Mouse (Mus musculus) megakaryocyte, embryonic 14.5 days (primary cell): ENCODE measurements at regions not wholly inside any gene's neighbourhood (a gene's known extent, or its start where the extent isn't known, plus 50 kb on each side); places are given as distances from the start of the nearest gene placed in this dataset.

ENCODE experiments used
- H3K27me3 ChIP-seq: replicated peaks from 2 replicates; pipeline ENCODE3; 2012; ENCODE audit warnings: inconsistent platforms
- H3K36me3 ChIP-seq: replicated peaks from 2 replicates; pipeline ENCODE3; 2012; ENCODE audit warnings: low read length, inconsistent platforms, mixed read lengths
- H3K4me1 ChIP-seq: 2 replicates; pipeline ENCODE4 v1.6.1; 2012; ENCODE audit warnings: inconsistent platforms
- H3K4me3 ChIP-seq: replicated peaks from 2 replicates; pipeline ENCODE3; 2012; ENCODE audit warnings: moderate library complexity, mild to moderate bottlenecking, inconsistent platforms
- H3K9me3 ChIP-seq: 2 replicates; pipeline ENCODE4 v1.6.1; 2012; ENCODE audit warnings: inconsistent platforms
- FLI1 ChIP-seq: IDR thresholded peaks from 2 replicates; pipeline ENCODE4 v1.6.1; 2012; ENCODE audit warnings: low read length, inconsistent platforms, mixed read lengths
- GATA1 ChIP-seq: IDR thresholded peaks from 3 replicates; pipeline ENCODE4 v1.6.1; 2012; ENCODE audit warnings: mixed read lengths, low read length, inconsistent platforms, borderline replicate concordance

DNA sequence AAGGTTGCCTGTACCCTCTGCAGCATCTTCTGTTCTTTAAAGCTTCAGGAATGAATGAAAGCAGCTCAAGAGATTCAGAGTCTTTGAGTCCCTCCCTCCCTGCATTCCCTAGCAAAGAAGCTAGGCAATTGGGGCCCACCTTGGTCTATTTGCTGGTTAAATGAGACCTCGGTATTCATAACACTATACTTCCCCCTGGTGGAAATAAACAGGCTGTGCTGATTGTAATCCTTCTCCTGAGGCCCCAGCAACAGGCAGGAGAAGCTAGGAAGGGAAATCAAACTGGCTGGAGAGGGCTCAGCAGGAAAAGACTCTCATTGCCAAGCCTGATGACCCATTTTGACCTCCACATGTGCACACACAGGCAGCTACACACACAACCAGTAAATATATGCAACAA is 137.1 kb downstream of the Sh3bp4 start:
- no peaks in the 10 kb centered on the region for H3K36me3 ChIP-seq
- H3K4me3 ChIP-seq: no peak overlapping the region
- TF ChIP-seq FLI1 (no peak), GATA1 (no peak)
- H3K9me3 ChIP-seq: peaks cover 10% of the 10 kb centered on the region
- H3K27me3 ChIP-seq: no peaks in the 10 kb centered on the region
- H3K4me1 ChIP-seq: no peaks in the 10 kb centered on the region

DNA sequence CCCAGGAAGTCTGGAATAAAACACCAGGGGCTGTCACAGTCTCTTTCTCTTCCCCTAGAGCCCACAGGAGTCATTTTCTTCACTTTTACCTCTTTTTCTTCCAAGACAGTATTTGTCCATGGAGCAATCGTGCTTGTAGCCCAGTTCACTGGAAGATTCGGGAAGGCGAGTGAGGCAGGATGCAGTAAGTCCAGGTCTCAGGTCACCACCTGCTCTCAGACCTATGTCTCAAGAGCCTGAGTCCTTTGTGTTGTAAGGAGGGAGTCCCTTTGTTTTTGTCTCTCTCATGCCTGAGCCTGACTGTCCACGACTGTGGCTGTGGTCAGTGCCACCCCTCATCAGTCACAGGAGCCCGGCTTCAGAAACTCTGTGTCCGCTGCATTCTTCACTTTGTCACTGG is 140.9 kb downstream of the Sh3bp4 start:
- Histone ChIP-seq H3K36me3 (no peaks in the 10 kb centered on the region), H3K9me3 (peaks cover 24% of the 10 kb centered on the region), H3K27me3 (no peaks in the 10 kb centered on the region), H3K4me3 (no peak overlapping the region), H3K4me1 (no peaks in the 10 kb centered on the region)
- TF ChIP-seq FLI1 (no peak), GATA1 (no peak)

DNA sequence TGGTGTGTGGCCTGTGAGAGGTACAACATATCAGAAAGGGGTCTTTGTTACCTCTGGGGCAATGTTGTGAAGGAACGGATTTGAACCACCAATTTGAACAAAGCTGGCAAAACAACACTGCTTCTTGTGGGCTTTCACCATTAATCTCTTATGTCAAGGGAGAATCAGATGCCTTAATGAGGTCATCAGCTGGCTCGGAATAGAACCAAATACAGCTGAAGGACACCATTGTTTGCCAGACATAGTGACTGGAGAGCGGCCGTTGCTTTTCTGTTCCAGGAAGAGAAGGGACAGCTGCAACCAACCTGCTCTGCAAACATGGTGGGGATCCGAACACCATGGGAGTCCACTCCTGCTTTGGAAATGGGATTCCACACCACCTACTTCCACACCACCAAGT is 158.2 kb downstream of the Sh3bp4 start:
- H3K4me3 ChIP-seq: no peak overlapping the region
- peaks cover 2% of the 10 kb centered on the region for H3K27me3 ChIP-seq
- TF ChIP-seq GATA1 (no peak), FLI1 (no peak)
- H3K4me1 ChIP-seq: no peaks in the 10 kb centered on the region
- H3K36me3 ChIP-seq: no peaks in the 10 kb centered on the region
- 0 out of 2 replicates have a peak, but pooled peaks cover 3% of the 10 kb centered on the region for H3K9me3 ChIP-seq

DNA sequence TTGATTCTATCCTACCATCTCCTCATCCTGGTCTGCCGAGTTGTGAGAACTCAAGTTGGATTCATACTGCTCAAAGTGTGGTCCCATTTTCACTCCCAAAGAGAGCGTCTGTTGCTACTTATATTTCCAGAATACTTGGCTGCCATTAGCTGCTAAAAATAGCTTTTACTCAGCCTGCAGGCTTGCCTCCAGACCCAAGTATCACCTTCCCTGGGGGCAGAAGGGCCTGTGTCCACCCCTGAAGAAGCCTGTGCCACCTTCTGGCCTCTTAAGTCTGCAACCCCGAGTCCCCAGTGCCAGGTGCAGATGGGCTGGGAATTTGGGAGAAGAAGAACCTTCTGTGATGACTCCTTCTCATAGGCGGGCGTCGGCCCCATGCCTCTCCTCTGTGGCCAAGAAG is 161.5 kb downstream of the Sh3bp4 start:
- no peak for TF ChIP-seq GATA1
- H3K27me3 ChIP-seq: peaks cover 4% of the 10 kb centered on the region
- no peaks in the 10 kb centered on the region for H3K36me3 ChIP-seq
- peaks cover 3% of the 10 kb centered on the region; the same call in 1 of the 2 replicates for H3K4me1 ChIP-seq
- H3K9me3 ChIP-seq: 0 out of 2 replicates have a peak, but pooled peaks cover 3% of the 10 kb centered on the region
- H3K4me3 ChIP-seq: no peak overlapping the region

DNA sequence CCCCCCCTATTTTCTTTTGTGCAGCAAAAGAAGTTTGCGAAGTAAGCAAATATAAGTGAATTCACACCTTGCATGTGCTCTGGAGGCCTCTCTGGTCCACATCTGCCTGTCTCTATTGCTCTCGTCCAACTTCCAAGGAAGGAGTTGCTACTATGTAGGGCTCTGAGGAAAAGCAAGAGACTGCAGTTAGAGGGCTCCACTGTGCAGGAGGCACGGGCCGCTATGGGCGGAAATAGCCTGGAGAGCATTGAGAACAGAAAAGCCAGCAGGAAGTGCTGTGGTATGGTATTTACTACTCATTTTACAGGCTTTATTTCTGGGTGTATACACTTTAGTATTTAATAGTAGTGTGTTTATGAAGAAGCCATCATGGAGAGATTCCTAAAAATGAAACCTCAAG is 162.2 kb downstream of the Sh3bp4 start:
- 0 out of 2 replicates have a peak, but pooled peaks cover 3% of the 10 kb centered on the region for H3K9me3 ChIP-seq
- TF ChIP-seq FLI1 (no peak), GATA1 (no peak)

DNA sequence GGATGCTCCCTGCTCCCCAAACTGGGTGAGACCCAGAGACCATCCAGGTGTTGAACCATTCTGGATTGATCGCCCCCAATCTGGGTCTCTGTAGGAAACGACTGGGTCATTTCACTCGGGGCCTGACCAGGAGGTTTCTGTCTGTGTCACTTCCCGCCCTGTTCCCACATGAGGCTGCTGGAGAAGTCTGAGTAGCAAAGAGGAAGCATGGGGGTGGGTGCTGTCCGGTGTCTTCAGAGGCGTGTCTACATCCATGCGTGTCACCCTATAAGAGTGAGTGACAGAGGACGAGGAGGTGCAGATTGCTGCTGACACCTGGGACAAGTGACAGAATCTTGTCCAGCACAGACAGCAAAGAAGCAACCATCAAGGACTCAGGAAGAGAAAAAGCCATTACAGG is 164.7 kb downstream of the Sh3bp4 start:
- Histone ChIP-seq H3K4me1 (peaks cover 3% of the 10 kb centered on the region; the same call in 1 of the 2 replicates), H3K36me3 (no peaks in the 10 kb centered on the region), H3K27me3 (peaks cover 4% of the 10 kb centered on the region), H3K9me3 (no peaks in the 10 kb centered on the region), H3K4me3 (no peak overlapping the region)
- TF ChIP-seq FLI1 (no peak), GATA1 (no peak)

More for the DNA sequence above, 162.2 kb downstream of the Sh3bp4 start:
- H3K4me1 ChIP-seq: peaks cover 3% of the 10 kb centered on the region; the same call in 1 of the 2 replicates
- H3K4me3 ChIP-seq: no peak overlapping the region
- H3K36me3 ChIP-seq: no peaks in the 10 kb centered on the region
- H3K27me3 ChIP-seq: peaks cover 4% of the 10 kb centered on the region

DNA sequence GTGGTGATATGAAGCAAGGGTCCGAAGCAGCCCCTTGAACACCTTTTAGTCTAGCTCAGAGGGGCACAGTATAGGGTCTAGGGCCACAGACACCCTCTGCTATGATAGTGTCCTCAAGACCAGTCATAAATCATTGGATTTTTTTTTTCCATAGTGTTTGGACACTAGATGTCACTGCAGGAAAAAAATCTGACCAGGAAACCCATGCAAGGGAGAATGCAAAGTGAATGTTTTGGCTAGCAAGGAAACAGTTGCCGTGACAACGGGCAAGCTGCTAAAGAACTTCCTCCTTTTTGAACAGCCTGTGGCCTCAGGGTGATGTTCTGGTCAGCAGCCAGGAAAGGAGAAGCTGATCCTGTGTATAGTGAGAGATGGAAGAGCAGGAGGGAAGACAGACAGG is 165.1 kb downstream of the Sh3bp4 start:
- TF ChIP-seq FLI1: no peak
- TF ChIP-seq GATA1: no peak
- Histone ChIP-seq H3K27me3 (peaks cover 4% of the 10 kb centered on the region), H3K4me1 (peaks cover 3% of the 10 kb centered on the region; the same call in 1 of the 2 replicates), H3K36me3 (no peaks in the 10 kb centered on the region), H3K4me3 (no peak overlapping the region), H3K9me3 (no peaks in the 10 kb centered on the region)

DNA sequence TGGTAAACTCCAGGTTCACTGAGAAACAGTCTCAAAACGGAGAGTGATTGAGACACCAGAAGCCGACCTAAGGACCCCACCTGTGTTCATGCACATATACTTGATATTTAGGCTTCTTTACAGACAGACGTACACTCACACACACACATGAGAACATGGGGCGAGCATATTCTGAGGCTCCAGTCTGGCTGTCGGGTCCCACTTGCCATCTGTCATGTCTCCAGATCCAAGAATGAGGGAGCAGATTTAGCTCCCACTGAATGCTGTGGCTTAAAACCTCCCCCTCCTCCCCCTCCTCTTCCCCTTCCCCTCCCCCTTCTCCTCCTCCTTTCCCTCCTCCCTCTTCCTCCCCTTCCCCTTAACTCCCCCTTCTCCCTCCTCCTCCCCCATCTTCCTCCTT is 167.5 kb downstream of the Sh3bp4 start:
- Histone ChIP-seq H3K27me3 (peaks cover 4% of the 10 kb centered on the region), H3K36me3 (no peaks in the 10 kb centered on the region), H3K4me3 (no peak overlapping the region), H3K4me1 (peaks cover 3% of the 10 kb centered on the region; the same call in 1 of the 2 replicates), H3K9me3 (no peaks in the 10 kb centered on the region)
- TF ChIP-seq FLI1 (no peak), GATA1 (no peak)

DNA sequence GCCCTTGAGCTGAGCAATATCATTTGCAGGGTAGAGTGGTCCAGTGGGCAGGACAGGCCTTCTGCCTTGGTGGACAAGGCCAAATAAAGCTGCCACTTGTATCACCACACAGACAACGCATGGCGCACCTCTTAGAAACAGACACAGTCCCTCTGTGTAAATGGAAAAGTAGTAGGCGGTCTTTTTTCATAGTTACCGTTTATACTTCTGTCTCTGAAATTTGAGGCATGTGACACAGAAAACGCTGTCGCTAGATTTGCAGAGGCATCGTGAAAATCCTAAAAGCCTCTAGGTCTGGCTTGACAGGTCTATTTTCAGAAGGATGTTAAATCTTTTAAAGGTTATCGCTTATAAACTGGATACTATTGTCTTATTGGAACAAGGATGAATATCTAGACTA is 174.4 kb downstream of the Sh3bp4 start:
- Histone ChIP-seq H3K4me1 (no peaks in the 10 kb centered on the region), H3K27me3 (peaks cover 2% of the 10 kb centered on the region), H3K4me3 (no peak overlapping the region), H3K36me3 (no peaks in the 10 kb centered on the region), H3K9me3 (peaks cover 10% of the 10 kb centered on the region; the same call in 1 of the 2 replicates)
- TF ChIP-seq GATA1 (no peak), FLI1 (no peak)

DNA sequence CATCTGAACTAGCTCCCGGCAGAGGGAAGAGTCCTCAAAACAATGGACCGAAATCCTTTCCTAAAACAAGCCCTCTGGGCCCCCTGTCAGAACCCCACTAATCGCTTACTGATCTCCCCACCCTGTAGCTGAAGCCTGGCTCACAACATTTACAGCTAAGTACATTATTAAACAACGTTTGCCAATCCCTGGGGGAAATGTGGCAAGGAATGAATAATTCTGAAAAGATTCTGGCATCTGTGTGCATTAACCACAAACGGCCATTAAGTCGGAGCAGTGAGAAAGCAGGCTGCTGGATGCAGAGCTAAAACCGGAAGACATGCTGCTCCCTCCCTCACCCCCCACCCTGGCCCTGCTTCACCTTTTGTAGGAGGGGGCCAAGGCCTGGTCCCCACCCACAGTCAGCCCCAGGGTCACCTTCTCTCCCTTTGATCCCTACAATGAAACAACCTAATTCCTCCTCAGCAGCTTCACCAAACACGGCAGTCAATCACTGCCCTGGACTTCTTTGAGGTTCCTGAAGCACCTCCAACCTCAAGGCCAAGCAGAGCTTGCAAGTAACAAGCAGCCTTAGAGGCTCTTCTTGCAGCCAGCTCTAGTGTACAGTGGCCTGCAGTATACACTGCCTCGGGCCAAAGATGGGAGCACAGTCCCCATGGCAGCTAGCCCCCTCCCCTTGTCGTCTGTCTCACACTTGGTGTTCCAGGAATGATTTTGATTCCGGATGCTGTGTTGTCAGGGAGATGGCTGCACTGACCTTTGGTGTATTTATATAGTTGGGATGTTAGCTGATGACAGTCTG is 175.2 kb downstream of the Sh3bp4 start:
- Histone ChIP-seq H3K4me3 (no peak overlapping the region), H3K36me3 (no peaks in the 10 kb centered on the region), H3K4me1 (no peaks in the 10 kb centered on the region), H3K27me3 (peaks cover 2% of the 10 kb centered on the region), H3K9me3 (peaks cover 10% of the 10 kb centered on the region; the same call in 1 of the 2 replicates)
- no peak for TF ChIP-seq GATA1
- no peak for TF ChIP-seq FLI1

DNA sequence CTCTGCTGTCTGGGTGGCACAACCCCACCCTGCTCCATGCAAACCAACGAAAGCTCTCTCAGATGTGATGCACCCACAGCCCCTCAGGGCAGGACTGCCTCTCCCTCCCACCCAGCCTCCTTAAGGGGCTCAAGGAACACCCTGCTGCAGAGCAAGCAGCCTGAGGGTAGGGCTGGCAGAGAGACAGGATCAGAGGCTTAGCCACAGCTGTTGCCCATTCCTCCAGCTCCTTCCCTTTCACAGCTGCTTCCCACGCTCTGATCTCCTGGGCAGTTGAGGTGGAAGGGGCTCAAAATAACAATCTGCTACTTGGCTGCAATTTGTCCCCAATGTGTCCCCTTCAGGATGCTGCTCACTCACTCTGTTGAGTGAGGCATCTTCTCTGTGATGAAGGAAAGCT is 181.5 kb downstream of the Sh3bp4 start:
- TF ChIP-seq FLI1 (no peak), GATA1 (no peak)
- Histone ChIP-seq H3K4me1 (no peaks in the 10 kb centered on the region), H3K9me3 (peaks cover 7% of the 10 kb centered on the region; the same call in 1 of the 2 replicates), H3K4me3 (no peak overlapping the region), H3K27me3 (peaks cover 5% of the 10 kb centered on the region), H3K36me3 (no peaks in the 10 kb centered on the region)
